Comparison of ENCODE assay signal across 11 mouse cellular contexts in the genomic region with DNA sequence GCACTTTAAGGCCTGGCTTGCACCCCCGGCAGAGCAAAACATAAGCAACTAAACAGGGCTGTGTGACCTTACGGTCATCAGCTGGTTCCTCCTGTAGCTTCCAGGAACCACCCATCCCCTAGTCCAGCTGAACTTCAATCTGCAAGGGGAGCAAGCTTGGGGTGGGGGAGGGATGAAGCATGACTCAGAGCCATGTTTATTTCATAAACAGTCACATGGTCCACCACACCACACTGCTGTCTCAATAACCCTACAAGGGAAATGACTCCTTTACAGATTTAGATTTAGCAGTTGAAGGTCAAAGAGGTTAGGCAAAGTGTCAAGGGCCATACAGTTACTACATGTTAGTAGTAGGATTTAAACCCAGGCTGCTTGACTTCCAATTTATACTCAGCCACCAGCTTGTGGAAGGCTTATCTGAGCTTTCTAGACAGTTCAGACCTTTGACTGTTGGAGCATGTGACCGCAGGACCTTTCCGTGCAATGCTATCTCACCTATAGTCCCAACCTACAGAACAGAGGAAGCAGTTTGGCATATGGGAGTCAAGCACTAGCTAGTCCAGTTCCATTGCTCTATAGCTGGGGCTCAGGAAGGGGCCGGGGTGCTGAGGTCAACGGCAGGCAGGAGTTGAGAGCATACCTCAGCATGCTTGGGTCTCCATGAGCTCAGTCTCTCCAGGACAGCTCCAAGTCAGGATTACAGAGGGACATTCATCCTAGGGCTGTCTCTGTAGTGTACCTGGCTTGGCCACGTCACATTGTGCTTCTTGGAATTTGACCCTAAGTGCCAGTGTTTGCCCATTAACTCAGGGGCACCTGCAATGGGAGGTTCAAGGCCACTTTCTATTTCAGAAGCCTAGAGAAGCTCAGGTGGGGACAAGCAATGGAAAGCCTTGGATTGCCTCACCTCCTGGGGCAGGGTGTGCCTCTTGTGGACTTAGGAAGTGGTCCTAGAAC. TPM values are rescaled to one million over a fixed set of nuclear protein-coding genes. Genes with fewer than 3 reads are reported as not detected.
A peak's percentile ranks its signal among the peaks of the same experiment; 100 is the strongest.
DNase-seq lines count a peak whose midpoint lies in the region; ATAC-seq lines count a peak whose summit lies in the region.
"Had no signal": no experiment of that assay in that cellular context is flagged by ENCODE, and none has a peak within 500 bp of the region (broad histone marks: within the 10 kb centered on the region; RNA-seq: fewer than 3 reads in every experiment).

No protein-coding gene starts in this region.

- 59% methylated on average over 7 of the region's 7 CpGs for WGBS in liver, embryonic 11.5 days
- 70% methylated on average over 7 of the region's 7 CpGs for WGBS in macrophage (ENCODE audit: missing documents)
- WGBS in midbrain, embryonic 16.5 days = 89% methylated on average over 7 of the region's 7 CpGs

- no peaks in the 10 kb centered on the region for H3K27me3 ChIP-seq in liver, embryonic 11.5 days (replicated peaks; ENCODE audit: control insufficient read depth, insufficient read depth, low read length)
- no peaks in the 10 kb centered on the region for H3K27me3 ChIP-seq in midbrain, embryonic 16.5 days (ENCODE audit: control insufficient read depth, insufficient read depth, low read depth, low read length)
- H3K27me3 ChIP-seq: heart, embryonic 13.5 days had no signal

- DNase-seq in 3T3-L1 (ENCODE audit: low read depth, low spot score) (peak; percentile 63), 416B (ENCODE audit: low read depth) (peak; percentile 89)
- DNase-seq in liver, embryonic 11.5 days (ENCODE audit: low spot score) = no peak
- DNase-seq in gastrocnemius, postnatal 25 days = no peak
- DNase-seq in urinary bladder, adult 18-20 months (ENCODE audit: low spot score in 2 of 2) = no peak
- DNase-seq: cerebellum, postnatal 14 days had no signal

- H3K4me1 ChIP-seq in liver, embryonic 11.5 days (replicated peaks; ENCODE audit: control insufficient read depth, insufficient read depth, low read length) = peaks cover 5% of the 10 kb centered on the region; the same call in 1 of the 2 replicates
- no peaks in the 10 kb centered on the region for H3K4me1 ChIP-seq in midbrain, embryonic 16.5 days (ENCODE audit: control insufficient read depth, insufficient read depth, low read length)

- H3K9ac ChIP-seq in liver, embryonic 11.5 days (ENCODE audit: low read depth, low read length) = no peak overlapping the region
- no peak overlapping the region for H3K9ac ChIP-seq in midbrain, embryonic 16.5 days (ENCODE audit: low read depth, low read length)
- H3K9ac ChIP-seq: heart, embryonic 13.5 days had no signal

- peak; percentile 64 for ATAC-seq in liver, embryonic 11.5 days (replicated peaks; ENCODE audit: low FRiP score)
- ATAC-seq in midbrain, embryonic 16.5 days = no peak
- no peak for ATAC-seq in CD4-positive, CD25-positive, alpha-beta regulatory T cell, adult 4 months
- ATAC-seq: inflammation-experienced regulatory T-cells, adult 6 months had no signal

- H3K4me3 ChIP-seq in liver, embryonic 11.5 days (ENCODE audit: low read depth, low read length) = no peak overlapping the region
- no peak overlapping the region for H3K4me3 ChIP-seq in macrophage (ENCODE audit: inconsistent target)
- H3K4me3 ChIP-seq in midbrain, embryonic 16.5 days (ENCODE audit: low read depth, low read length) = no peak overlapping the region
- H3K4me3 ChIP-seq: heart, embryonic 13.5 days had no signal

- no peak overlapping the region for H3K4me2 ChIP-seq in liver, embryonic 11.5 days
- H3K4me2 ChIP-seq in midbrain, embryonic 16.5 days (ENCODE audit: low read length) = no peak overlapping the region
- H3K4me2 ChIP-seq: heart, embryonic 13.5 days had no signal

- H3K27ac ChIP-seq in liver, embryonic 11.5 days (ENCODE audit: low read depth, low read length) = no peak overlapping the region
- peak overlapping the region; percentile 96 for H3K27ac ChIP-seq in macrophage
- H3K27ac ChIP-seq in midbrain, embryonic 16.5 days (ENCODE audit: low read length) = no peak overlapping the region
- H3K27ac ChIP-seq: heart, embryonic 13.5 days had no signal

- H3K9me3 ChIP-seq in liver, embryonic 11.5 days (ENCODE audit: control insufficient read depth, low read length) = no peaks in the 10 kb centered on the region
- H3K9me3 ChIP-seq in midbrain, embryonic 16.5 days (replicated peaks; ENCODE audit: control insufficient read depth, low read length, poor library complexity, severe bottlenecking) = no peaks in the 10 kb centered on the region

- no peaks in the 10 kb centered on the region for H3K36me3 ChIP-seq in liver, embryonic 11.5 days (ENCODE audit: control insufficient read depth, insufficient read depth, low read length)
- H3K36me3 ChIP-seq in macrophage (ENCODE audit: inconsistent target) = no peaks in the 10 kb centered on the region
- H3K36me3 ChIP-seq in midbrain, embryonic 16.5 days (ENCODE audit: control insufficient read depth, insufficient read depth, low read length) = no peaks in the 10 kb centered on the region
- H3K36me3 ChIP-seq: heart, embryonic 13.5 days had no signal

- peaks cover 10% of the 10 kb centered on the region; the same call in 1 of the 2 replicates for H3K79me2 ChIP-seq in macrophage (ENCODE audit: inconsistent target)

RNA-seq across cellular contexts. Expression of gene Snn, which starts 58.8 kb away (rescaled TPM):
- 17.0 and 18.0 TPM in 2 replicates for polyA plus RNA-seq in liver, embryonic 11.5 days (2014; fragmentation: Nextera tagmentation; extraction: Ambion mirVana)
- total RNA-seq in macrophage (2018; cell fraction: chromatin; rRNA removed) = 100 to 1,000 TPM in 6 of 26 experiments, 10 to 100 TPM in 14, 1 to 10 TPM in 6; 2.6 to 187 (median 18.8) TPM
- 10 to 100 TPM in 17 of 26 experiments, 1 to 10 TPM in 9; 6.6 to 72.5 (median 14.1) TPM for total RNA-seq in macrophage (2018; cell fraction: cytosol; rRNA removed)
- total RNA-seq in macrophage (2018; cell fraction: nucleus; rRNA removed) = 100 to 1,000 TPM in 4 of 26 experiments, 10 to 100 TPM in 18, 1 to 10 TPM in 4; 4.6 to 187 (median 27.6) TPM
- 5.0 to 12.4 TPM (median 5.0 TPM) in 3 replicates for polyA plus RNA-seq in macrophage (2018)
- total RNA-seq in gastrocnemius, postnatal 25 days (2021) = 1 to 10 TPM; 4.2 to 4.4 TPM
- polyA plus RNA-seq in midbrain, embryonic 16.5 days (2015; fragmentation: Nextera tagmentation; extraction: Ambion mirVana) = 129 and 134 TPM in 2 replicates
- 1 to 10 TPM; 1.3 to 3.5 TPM for polyA plus RNA-seq in CD4-positive, CD25-positive, alpha-beta regulatory T cell, adult 4 months (2017; shearing (Covaris generic))

Comparison
In these comparisons a context has a peak if more than half of its experiments do, and no peak if none do; other contexts are left out.
1. DNase-seq: peak in 3T3-L1 (single experiment) and 416B (single experiment); none in liver, embryonic 11.5 days (single experiment), gastrocnemius, postnatal 25 days (single experiment) and urinary bladder, adult 18-20 months (0 of 2).